Mouse (Mus musculus) naive thymus-derived CD4-positive, alpha-beta T cell, adult 5 months (primary cell): ENCODE results near the gene Mip. TPM values are rescaled to one million over a fixed set of nuclear protein-coding genes. Genes with fewer than 3 reads are reported as not detected.

Experiments used
- polyA plus RNA-seq: library from polyadenylated mRNA; unstranded; fragments of 100-300 nt; shearing (Covaris generic); gene quantifications from one replicate; pipeline ENCODE4 v1.2.1, GENCODE M21; 2017

The Mip gene
- not detected for polyA plus RNA-seq

GRCm38 (mm10) chr10:128225538-128225937, at the start of gene Mip:
TSS of gene Mip (plus strand) at chr10:128225838.

GRCm38 (mm10) chr10:128179989-128180388, 45.6 kb upstream of the Mip start, which contains the start of gene Rbms2:
TSS of gene Rbms2 (minus strand) at chr10:128180297.

GRCm38 (mm10) chr10:128194024-128194550, 31.6 kb upstream of the Mip start, which contains the start of gene Gls2:
TSS of gene Gls2 (plus strand) at chr10:128194457.

GRCm38 (mm10) chr10:128211390-128212108, 14.1 kb upstream of the Mip start, which contains the start of gene Spryd4:
TSS of gene Spryd4 (minus strand) at chr10:128211807.

GRCm38 (mm10) chr10:128231697-128232419, 6.2 kb downstream of the Mip start, which contains the start of gene Timeless:
TSS of gene Timeless (plus strand) at chr10:128232065.

GRCm38 (mm10) chr10:128253677-128254255, 28.1 kb downstream of the Mip start, which contains the start of gene Apon:
TSS of gene Apon (plus strand) at chr10:128254096.

GRCm38 (mm10) chr10:128268371-128268770, 42.7 kb downstream of the Mip start, which contains the start of gene Apof:
TSS of gene Apof (plus strand) at chr10:128268671.

GRCm38 (mm10) chr10:128270287-128270841, 44.7 kb downstream of the Mip start, which contains the start of gene Stat2:
TSS of gene Stat2 (plus strand) at chr10:128270559.

Other genes starting within 250 kb of the Mip start
- gene Hsd17b6, start 218.2 kb upstream of the Mip start, polyA plus RNA-seq: not detected
- gene Prim1, start 210.7 kb upstream of the Mip start, polyA plus RNA-seq: 14.3 TPM
- 523 TPM for gene Naca, start 190.3 kb upstream of the Mip start, polyA plus RNA-seq
- 158 TPM for gene Ptges3, start 166.9 kb upstream of the Mip start, polyA plus RNA-seq
- 1,240 TPM for gene Atp5b, start 142.6 kb upstream of the Mip start, polyA plus RNA-seq
- 69.9 TPM for gene Baz2a, start 134.3 kb upstream of the Mip start, polyA plus RNA-seq
- gene Rbms2, start 45.5 kb upstream of the Mip start, polyA plus RNA-seq: 34.5 TPM
- 0.65 TPM for gene Gls2, start 31.4 kb upstream of the Mip start, polyA plus RNA-seq
- 12.4 TPM for gene Spryd4, start 14.0 kb upstream of the Mip start, polyA plus RNA-seq
- gene Timeless, start 6.2 kb downstream of the Mip start, polyA plus RNA-seq: 28.0 TPM
- gene Apon, start 28.3 kb downstream of the Mip start, polyA plus RNA-seq: not detected
- not detected for gene Apof, start 42.8 kb downstream of the Mip start, polyA plus RNA-seq
- 45.1 TPM for gene Stat2, start 44.7 kb downstream of the Mip start, polyA plus RNA-seq
- gene Il23a, start 72.9 kb downstream of the Mip start, polyA plus RNA-seq: not detected
- gene Pan2, start 77.5 kb downstream of the Mip start, polyA plus RNA-seq: 48.3 TPM
- 18.9 TPM for gene Cnpy2, start 96.6 kb downstream of the Mip start, polyA plus RNA-seq
- 128 TPM for gene Cs, start 111.9 kb downstream of the Mip start, polyA plus RNA-seq
- gene Coq10a, start 143.2 kb downstream of the Mip start, polyA plus RNA-seq: 39.7 TPM
- 4.8 TPM for gene Ankrd52, start 151.3 kb downstream of the Mip start, polyA plus RNA-seq
- gene Slc39a5, start 175.4 kb downstream of the Mip start, polyA plus RNA-seq: not detected
- gene Nabp2, start 185.7 kb downstream of the Mip start, polyA plus RNA-seq: 47.3 TPM
- 23.1 TPM for gene Rnf41, start 185.8 kb downstream of the Mip start, polyA plus RNA-seq
- gene Smarcc2, start 233.4 kb downstream of the Mip start, polyA plus RNA-seq: 93.1 TPM